Mouse (Mus musculus) gastrocnemius, postnatal 4 days (tissue): ENCODE results near the gene Fstl4. TPM values are rescaled to one million over a fixed set of nuclear protein-coding genes. Genes with fewer than 3 reads are reported as not detected.

Experiments used
- DNase-seq, 2 experiments: peaks; one replicate each; pipeline ENCODE4 v3.0.0; 2021 to 2022; ENCODE audit warnings: low spot score in 2 of 2, mixed read lengths in 2 of 2
- total RNA-seq, 2 experiments: library from RNA; stranded (reverse); gene quantifications; 2 replicates each; pipeline ENCODE4 v1.2.3; 2021

Gene Fstl4
- total RNA-seq, 2 experiments from 2014 or later = 0.13 to 0.20 TPM

- no peak for DNase-seq
These were observed 139.7 kb downstream of the Fstl4 start for GRCm38 (mm10) chr11:52904101-52904500.

- DNase-seq = no peak
These were observed 146.4 kb downstream of the Fstl4 start for GRCm38 (mm10) chr11:52910788-52911187.

GRCm38 (mm10) chr11:52914431-52914830 lies 150.0 kb downstream of the Fstl4 start:
- DNase-seq = no peak

GRCm38 (mm10) chr11:52915648-52916047 lies 151.2 kb downstream of the Fstl4 start:
- no peak for DNase-seq

- DNase-seq = peak in 1 of 2 experiments; percentile 13
These were observed 155.0 kb downstream of the Fstl4 start for GRCm38 (mm10) chr11:52919231-52919960.

GRCm38 (mm10) chr11:52924196-52924595 lies 159.8 kb downstream of the Fstl4 start:
- DNase-seq = no peak

- no peak for DNase-seq
These were observed 163.9 kb downstream of the Fstl4 start for GRCm38 (mm10) chr11:52928321-52928720.

- no peak for DNase-seq
These were observed 175.1 kb downstream of the Fstl4 start for GRCm38 (mm10) chr11:52939336-52940070.

GRCm38 (mm10) chr11:52942967-52943366 lies 178.5 kb downstream of the Fstl4 start:
- DNase-seq = no peak

GRCm38 (mm10) chr11:52954995-52955394 lies 190.6 kb downstream of the Fstl4 start:
- no peak for DNase-seq

- no peak for DNase-seq
These were observed 204.4 kb downstream of the Fstl4 start for GRCm38 (mm10) chr11:52968809-52969208.

- no peak for DNase-seq
These were observed 206.0 kb downstream of the Fstl4 start for GRCm38 (mm10) chr11:52970396-52970795.

- no peak for DNase-seq
These were observed 222.6 kb downstream of the Fstl4 start for GRCm38 (mm10) chr11:52986986-52987385.

GRCm38 (mm10) chr11:52994688-52995087 lies 230.3 kb downstream of the Fstl4 start:
- DNase-seq = peak in 1 of 2 experiments; percentile 5

GRCm38 (mm10) chr11:52996434-52997093 lies 232.1 kb downstream of the Fstl4 start:
- DNase-seq = peak in 1 of 2 experiments; percentile 4

- DNase-seq = peak in 1 of 2 experiments; percentile 5
These were observed 233.0 kb downstream of the Fstl4 start for GRCm38 (mm10) chr11:52997421-52997820.

GRCm38 (mm10) chr11:53000226-53000625 lies 235.8 kb downstream of the Fstl4 start:
- peak in 1 of 2 experiments; percentile 15 for DNase-seq

- no peak for DNase-seq
These were observed 238.9 kb downstream of the Fstl4 start for GRCm38 (mm10) chr11:53003361-53003760.

GRCm38 (mm10) chr11:53003811-53004210 lies 239.4 kb downstream of the Fstl4 start:
- no peak for DNase-seq

- DNase-seq = no peak
These were observed 245.2 kb downstream of the Fstl4 start for GRCm38 (mm10) chr11:53009597-53009996.

- no peak for DNase-seq
These were observed 247.6 kb downstream of the Fstl4 start for GRCm38 (mm10) chr11:53011996-53012505.

GRCm38 (mm10) chr11:53013906-53014305 lies 249.5 kb downstream of the Fstl4 start:
- no peak for DNase-seq
